Mouse (Mus musculus) neural tube, embryonic 12.5 days (tissue): ENCODE results near the gene Nt5dc2. TPM values are rescaled to one million over a fixed set of nuclear protein-coding genes. Genes with fewer than 3 reads are reported as not detected.

Source experiments
- ATAC-seq: fragments of 200-750 bp; cut with Nextera tagmentation; 2 replicates; pipeline ENCODE4 v1.8.0; 2017; ENCODE audit warnings: low read depth, mild to moderate bottlenecking, moderate TSS enrichment, moderate library complexity; ENCODE audit not compliant: low FRiP score
- H3K27ac ChIP-seq: fragments of 300-500 bp; sonication (generic); 2 replicates; pipeline ENCODE4 v1.5.1; 2016
- H3K27me3 ChIP-seq: fragments of 300-500 bp; sonication (generic); replicated peaks from 2 replicates; pipeline ENCODE4 v1.6.1; 2016; ENCODE audit warnings: mild to moderate bottlenecking
- H3K36me3 ChIP-seq: fragments of 300-500 bp; sonication (generic); 2 replicates; pipeline ENCODE4 v1.6.1; 2016; ENCODE audit warnings: mild to moderate bottlenecking
- H3K4me1 ChIP-seq: fragments of 300-500 bp; sonication (generic); 2 replicates; pipeline ENCODE4 v1.6.1; 2016
- H3K4me2 ChIP-seq: fragments of 300-500 bp; sonication (generic); replicated peaks from 2 replicates; pipeline ENCODE4 v1.6.1; 2016; ENCODE audit warnings: mild to moderate bottlenecking
- H3K4me3 ChIP-seq: fragments of 300-500 bp; sonication (generic); 2 replicates; pipeline ENCODE4 v1.5.1; 2016
- H3K9ac ChIP-seq: fragments of 300-500 bp; sonication (generic); 2 replicates; pipeline ENCODE4 v1.6.1; 2016; ENCODE audit warnings: mild to moderate bottlenecking
- H3K9me3 ChIP-seq: fragments of 300-500 bp; sonication (generic); 2 replicates; pipeline ENCODE4 v1.6.1; 2016; ENCODE audit warnings: mild to moderate bottlenecking
- WGBS: fragments of 180-500 bp; shearing (Covaris S2); methylation state at CpG from one replicate; pipeline ENCODE4 v1.1.7; 2016; 5-methylcytosine and 5-hydroxymethylcytosine counted together
- polyA plus RNA-seq: library from polyadenylated mRNA; unstranded; fragments of >200 nt; fragmentation: Nextera tagmentation; extraction: Ambion mirVana; gene quantifications from 2 replicates; pipeline ENCODE4 v1.2.1, GENCODE M21; 2016

Nt5dc2 gene
- polyA plus RNA-seq, 1 experiment from 2014 or later: 437 TPM

DNA sequence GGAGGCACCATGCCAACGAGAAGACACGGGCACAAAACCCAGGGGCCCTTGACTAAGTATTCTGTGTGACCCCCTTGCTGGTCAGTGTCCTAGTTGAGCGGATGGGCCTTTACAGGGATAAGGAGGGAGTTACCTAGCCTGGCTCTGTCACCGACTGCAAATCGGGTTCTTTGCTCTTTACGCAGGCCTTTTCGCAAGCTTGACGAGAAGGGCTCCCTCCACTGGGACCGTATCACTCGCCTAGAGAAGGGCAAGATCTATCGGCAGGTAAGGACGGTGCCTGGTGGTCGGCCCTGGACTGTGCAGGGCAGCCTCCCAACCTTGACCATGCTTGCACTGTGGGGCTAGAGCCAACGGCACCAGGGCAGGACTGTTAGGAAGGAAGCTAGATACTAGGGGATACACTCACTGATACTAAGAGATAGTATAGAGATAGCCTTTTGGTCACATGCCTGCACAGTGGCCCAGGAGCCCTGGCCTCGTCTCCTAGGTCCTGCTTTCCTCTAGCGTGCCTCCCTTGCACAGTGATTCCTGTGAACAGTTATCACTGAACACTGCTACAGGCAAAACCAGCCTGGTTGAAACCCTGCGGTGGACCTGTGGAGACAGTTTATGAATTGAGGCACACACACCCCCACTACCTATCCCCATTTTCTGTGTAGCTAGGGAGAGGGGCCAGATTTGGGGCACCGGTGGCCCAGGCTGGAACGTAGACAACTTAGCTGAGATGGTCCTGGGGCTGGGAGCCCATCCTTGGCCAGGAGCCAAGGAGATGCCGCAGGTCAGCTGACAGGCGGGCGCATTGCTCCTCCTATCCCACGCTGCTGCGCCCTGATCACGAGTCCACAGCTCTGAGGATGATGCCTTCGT is 5.8 kb downstream of the Nt5dc2 start:
- WGBS: 94% methylated on average over 26 of the region's 26 CpGs
- H3K4me1 ChIP-seq: peaks cover 21% of the 10 kb centered on the region
- H3K4me2 ChIP-seq: no peak overlapping the region
- peaks cover 74% of the 10 kb centered on the region for H3K36me3 ChIP-seq
- no peak overlapping the region for H3K27ac ChIP-seq
- ATAC-seq: no peak
- H3K9me3 ChIP-seq: no peaks in the 10 kb centered on the region
- H3K4me3 ChIP-seq: no peak overlapping the region
- no peak overlapping the region for H3K9ac ChIP-seq
- no peaks in the 10 kb centered on the region for H3K27me3 ChIP-seq

DNA sequence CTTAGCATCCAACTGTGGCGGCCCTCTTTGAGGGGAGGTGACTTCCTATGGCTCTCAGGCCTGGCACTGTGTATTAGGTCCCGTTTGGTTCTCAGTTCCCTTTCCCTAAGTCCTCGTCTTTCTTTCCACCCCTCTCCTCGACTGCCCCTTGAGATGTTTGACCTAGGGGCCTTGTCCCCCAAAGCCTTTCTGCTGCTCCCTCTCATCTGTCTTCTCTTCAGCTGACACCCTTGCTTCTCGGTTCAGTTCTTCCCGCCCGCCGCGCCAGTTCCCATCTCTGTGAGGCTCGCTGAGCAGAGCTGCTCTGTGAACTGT is 6.4 kb downstream of the Nt5dc2 start:
- no peak for ATAC-seq
- Histone ChIP-seq H3K9me3 (no peaks in the 10 kb centered on the region), H3K27ac (0 out of 2 replicates have a peak overlapping the region, but pooled peaks have one; percentile 10), H3K36me3 (peaks cover 80% of the 10 kb centered on the region), H3K9ac (no peak overlapping the region), H3K27me3 (no peaks in the 10 kb centered on the region), H3K4me1 (peaks cover 15% of the 10 kb centered on the region), H3K4me2 (no peak overlapping the region), H3K4me3 (no peak overlapping the region)
- WGBS: 87% methylated on average over 10 of the region's 10 CpGs

DNA sequence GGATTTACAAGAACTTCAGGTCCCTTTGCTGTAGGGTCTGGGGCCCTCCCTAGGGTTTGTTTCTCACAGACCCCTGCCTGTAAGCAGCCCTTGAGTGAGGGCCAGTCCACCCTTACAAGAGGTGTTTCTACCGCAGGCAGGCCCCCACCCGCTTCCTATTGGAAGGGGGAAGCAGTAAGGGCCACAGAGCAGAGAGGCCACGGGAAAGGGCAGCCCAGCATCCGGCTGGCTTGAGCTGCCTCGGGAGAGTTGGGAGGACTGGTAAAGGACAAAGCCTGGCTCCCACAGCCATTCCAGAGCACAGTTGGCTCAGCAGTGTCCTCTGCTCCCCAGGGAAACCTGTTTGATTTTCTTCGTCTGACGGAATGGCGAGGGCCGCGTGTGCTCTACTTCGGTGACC is 6.9 kb downstream of the Nt5dc2 start:
- Histone ChIP-seq H3K9ac (no peak overlapping the region), H3K9me3 (no peaks in the 10 kb centered on the region), H3K4me1 (peaks cover 10% of the 10 kb centered on the region), H3K36me3 (peaks cover 82% of the 10 kb centered on the region), H3K4me3 (no peak overlapping the region), H3K27me3 (no peaks in the 10 kb centered on the region), H3K4me2 (no peak overlapping the region), H3K27ac (no peak overlapping the region)
- no peak for ATAC-seq
- WGBS: 90% methylated on average over 11 of the region's 11 CpGs

DNA sequence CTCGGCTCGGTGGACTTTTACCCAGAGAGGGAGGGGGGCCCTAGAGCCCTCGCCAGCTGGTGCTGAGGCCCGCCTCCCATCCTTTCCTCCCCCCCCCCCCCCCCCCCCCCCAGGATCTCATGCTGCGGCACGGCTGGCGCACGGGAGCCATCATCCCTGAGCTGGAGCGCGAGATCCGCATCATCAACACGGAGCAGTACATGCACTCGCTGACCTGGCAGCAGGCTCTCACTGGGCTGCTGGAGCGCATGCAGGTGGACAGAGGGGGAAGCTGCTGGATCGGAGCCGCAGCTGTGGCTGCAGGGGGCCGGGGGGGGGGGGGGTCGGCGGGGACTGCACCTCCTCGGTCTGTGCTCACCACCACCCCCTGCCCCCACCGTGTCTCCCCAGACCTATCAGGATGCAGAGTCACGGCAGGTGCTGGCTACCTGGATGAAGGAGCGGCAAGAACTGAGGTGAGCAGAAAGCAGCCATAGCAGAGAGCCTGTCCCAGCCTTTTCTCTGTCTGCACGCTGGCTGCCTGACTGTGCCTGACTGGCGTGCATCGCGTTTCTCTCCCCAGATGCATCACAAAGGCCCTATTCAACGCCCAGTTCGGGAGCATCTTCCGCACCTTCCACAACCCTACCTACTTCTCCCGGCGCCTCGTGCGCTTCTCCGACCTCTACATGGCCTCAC is 7.5 kb downstream of the Nt5dc2 start:
- peaks cover 4% of the 10 kb centered on the region for H3K4me1 ChIP-seq
- no peak for ATAC-seq
- WGBS: 89% methylated on average over 27 of the region's 35 CpGs
- no peak overlapping the region for H3K4me2 ChIP-seq
- no peaks in the 10 kb centered on the region for H3K9me3 ChIP-seq
- H3K36me3 ChIP-seq: peaks cover 82% of the 10 kb centered on the region
- no peak overlapping the region for H3K4me3 ChIP-seq
- no peak overlapping the region for H3K9ac ChIP-seq
- no peak overlapping the region for H3K27ac ChIP-seq
- H3K27me3 ChIP-seq: no peaks in the 10 kb centered on the region

DNA sequence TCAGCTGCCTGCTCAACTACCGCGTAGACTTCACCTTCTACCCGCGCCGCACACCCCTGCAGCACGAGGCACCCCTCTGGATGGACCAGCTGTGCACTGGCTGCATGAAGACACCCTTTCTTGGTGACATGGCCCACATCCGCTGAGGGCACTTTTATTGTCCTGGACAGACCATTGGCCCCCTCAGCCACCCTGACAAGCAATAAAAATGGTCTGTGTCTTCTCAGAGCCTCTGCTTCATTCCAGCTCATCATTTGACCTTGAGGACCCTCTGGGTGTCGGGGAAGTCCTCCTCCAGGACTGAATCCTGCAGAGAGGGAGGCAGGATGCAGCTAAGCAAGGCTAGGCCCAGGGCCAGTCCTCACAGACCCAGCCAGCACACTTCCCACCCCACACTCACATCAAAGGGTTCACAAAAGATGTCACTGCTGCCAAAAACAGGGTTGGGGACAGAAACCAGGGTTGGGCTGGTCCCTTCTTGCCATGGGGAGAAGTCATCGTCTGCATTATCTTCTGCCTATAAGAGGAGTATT is 8.1 kb downstream of the Nt5dc2 start:
- Histone ChIP-seq H3K9me3 (no peaks in the 10 kb centered on the region), H3K4me1 (no peaks in the 10 kb centered on the region), H3K4me3 (no peak overlapping the region), H3K27ac (no peak overlapping the region), H3K27me3 (no peaks in the 10 kb centered on the region), H3K9ac (no peak overlapping the region), H3K36me3 (peaks cover 82% of the 10 kb centered on the region), H3K4me2 (no peak overlapping the region)
- WGBS: 93% methylated on average over 9 of the region's 9 CpGs
- ATAC-seq: no peak

DNA sequence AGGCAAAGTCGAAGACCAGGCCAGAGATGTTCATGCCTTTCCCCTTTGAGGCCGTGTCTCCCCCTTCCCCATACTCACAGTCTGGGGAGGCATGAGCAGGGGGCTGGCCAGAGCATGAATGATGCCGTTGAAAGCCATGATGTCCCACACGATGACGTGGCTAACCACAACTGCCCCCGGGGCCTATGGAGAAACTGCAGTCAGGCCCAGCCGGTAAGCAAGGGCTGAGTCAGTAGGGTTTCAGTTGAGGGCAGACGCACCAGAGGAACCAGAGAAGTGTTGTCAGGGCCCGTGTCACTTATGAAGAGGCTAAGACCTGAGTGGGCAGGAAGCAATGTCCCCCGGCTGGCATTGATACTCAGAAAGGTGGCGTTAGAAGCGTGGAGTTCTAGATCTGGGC is 8.8 kb downstream of the Nt5dc2 start:
- 92% methylated on average over 12 of the region's 12 CpGs for whole genome bisulfite sequencing
- Histone ChIP-seq H3K4me2 (no peak overlapping the region), H3K9ac (no peak overlapping the region), H3K4me1 (no peaks in the 10 kb centered on the region), H3K27me3 (no peaks in the 10 kb centered on the region), H3K4me3 (no peak overlapping the region), H3K36me3 (peaks cover 78% of the 10 kb centered on the region), H3K27ac (no peak overlapping the region), H3K9me3 (no peaks in the 10 kb centered on the region)
- ATAC-seq: no peak

DNA sequence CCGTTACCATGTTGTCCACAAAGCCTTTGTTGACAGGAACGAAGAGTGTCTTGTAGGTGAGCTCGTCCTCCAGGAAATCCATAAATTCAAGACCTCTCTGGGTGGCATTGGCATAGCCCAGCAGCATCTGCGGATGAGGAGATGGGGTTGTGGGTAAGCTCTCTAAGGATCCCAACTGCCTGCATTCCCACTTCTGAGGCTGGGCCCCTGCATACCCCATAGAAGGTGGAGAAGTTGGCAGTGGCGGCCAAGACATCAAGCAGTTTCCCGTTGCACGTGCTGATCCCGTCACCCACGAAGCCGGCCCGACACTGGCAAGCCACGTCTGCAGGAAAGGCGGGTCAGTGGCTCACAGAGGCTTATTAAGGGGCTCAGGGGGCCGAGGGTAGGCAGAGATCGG is 9.3 kb downstream of the Nt5dc2 start:
- no peak overlapping the region for H3K4me2 ChIP-seq
- no peaks in the 10 kb centered on the region for H3K4me1 ChIP-seq
- H3K27ac ChIP-seq: no peak overlapping the region
- WGBS: 94% methylated on average over 15 of the region's 15 CpGs
- ATAC-seq: no peak
- no peak overlapping the region for H3K4me3 ChIP-seq
- no peaks in the 10 kb centered on the region for H3K9me3 ChIP-seq
- peaks cover 74% of the 10 kb centered on the region for H3K36me3 ChIP-seq
- no peak overlapping the region for H3K9ac ChIP-seq
- no peaks in the 10 kb centered on the region for H3K27me3 ChIP-seq

DNA sequence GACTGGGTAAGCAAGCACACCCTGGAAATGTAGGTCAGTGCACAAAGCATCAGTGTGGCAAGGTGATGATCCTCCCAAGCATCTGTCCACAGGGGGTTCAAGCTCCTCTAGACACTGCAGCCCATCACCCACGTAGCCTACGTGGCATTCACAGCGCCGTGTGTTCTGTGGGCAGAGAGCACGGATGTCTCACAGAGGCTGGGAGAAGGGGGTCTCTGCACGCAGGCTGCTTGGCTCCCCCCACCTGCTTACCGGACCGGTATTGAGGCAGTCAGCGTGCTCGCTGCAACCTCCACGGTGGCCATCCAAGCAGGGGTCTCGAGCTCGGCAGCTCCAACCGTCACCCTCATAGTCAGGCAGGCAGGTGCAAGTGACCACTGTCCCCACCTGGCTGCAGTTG is 10.2 kb downstream of the Nt5dc2 start:
- Histone ChIP-seq H3K27ac (no peak overlapping the region), H3K9ac (no peak overlapping the region), H3K27me3 (no peaks in the 10 kb centered on the region), H3K4me3 (no peak overlapping the region), H3K36me3 (peaks cover 65% of the 10 kb centered on the region), H3K9me3 (no peaks in the 10 kb centered on the region), H3K4me2 (no peak overlapping the region), H3K4me1 (no peaks in the 10 kb centered on the region)
- no peak for ATAC-seq
- WGBS: 98% methylated on average over 14 of the region's 14 CpGs

DNA sequence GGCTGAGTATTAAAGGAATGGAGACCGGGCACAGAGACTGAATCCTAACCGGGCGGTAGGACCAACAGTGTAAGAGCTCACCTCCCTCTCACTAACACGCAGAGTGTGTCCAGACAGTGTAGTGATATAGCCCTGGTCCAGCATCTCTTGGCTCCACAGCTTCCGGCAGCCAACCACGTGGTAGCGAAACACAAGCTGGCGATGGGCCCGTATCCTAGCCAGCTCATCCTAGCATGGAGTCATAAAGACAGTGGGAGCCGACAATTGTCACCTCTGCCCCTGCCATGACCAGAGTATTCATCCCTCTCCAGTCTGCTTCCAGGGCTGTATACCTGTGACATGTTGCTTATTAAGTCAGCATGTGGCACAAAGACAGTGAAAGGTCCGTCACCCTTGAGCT is 14.8 kb downstream of the Nt5dc2 start:
- WGBS: 86% methylated on average over 11 of the region's 11 CpGs
- peaks cover 18% of the 10 kb centered on the region for H3K36me3 ChIP-seq

DNA sequence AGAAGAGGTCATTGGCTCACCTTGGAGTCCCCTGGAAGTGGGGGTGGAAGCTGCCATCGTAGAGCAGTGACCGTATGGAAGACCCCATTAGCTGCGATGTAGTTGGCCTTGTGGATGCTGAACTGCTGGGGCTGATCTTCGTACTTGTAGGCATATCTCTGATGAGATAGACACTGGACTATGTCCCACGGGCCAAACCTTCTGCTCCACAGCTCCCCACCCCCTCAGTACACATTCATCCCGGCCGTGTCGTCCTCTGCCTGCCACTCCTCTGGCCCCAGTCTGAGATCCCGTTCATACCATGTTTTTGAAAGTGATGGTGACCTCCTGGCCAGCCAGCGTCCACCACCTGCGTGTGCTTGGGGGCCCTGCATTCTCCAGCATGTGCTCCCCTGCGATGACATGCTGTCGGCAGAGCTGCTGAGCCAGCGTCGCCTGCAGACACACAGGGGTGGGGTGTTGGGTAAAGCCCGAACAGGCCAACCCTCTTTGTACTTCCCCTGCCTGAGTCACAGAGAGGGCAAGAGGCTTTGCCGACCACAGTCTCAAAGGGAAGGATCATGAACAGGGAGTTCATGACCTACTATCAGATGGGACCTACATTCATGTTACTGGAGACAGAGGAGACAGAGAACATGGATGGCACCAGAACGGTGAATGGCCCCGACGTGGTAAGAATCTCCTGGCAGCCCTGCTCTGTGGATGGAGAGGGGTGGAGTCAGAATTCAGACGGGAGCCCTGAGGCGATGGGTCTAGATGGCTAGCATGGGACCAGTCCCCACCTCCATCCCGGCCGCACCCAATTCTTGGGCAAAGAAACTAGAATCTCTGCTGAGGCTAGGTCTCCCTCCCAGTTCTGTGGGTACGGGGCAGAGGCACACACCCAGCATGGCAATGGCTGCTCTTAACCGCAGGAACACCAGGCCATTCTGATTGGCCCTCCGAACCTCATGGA is 29.6 kb downstream of the Nt5dc2 start:
- Histone ChIP-seq H3K4me1 (no peaks in the 10 kb centered on the region), H3K27me3 (no peaks in the 10 kb centered on the region), H3K4me2 (no peak overlapping the region), H3K27ac (no peak overlapping the region), H3K9me3 (no peaks in the 10 kb centered on the region), H3K4me3 (no peak overlapping the region), H3K9ac (no peak overlapping the region), H3K36me3 (no peaks in the 10 kb centered on the region)
- WGBS: 82% methylated on average over 27 of the region's 27 CpGs
- ATAC-seq: no peak

More for the DNA sequence above, 14.8 kb downstream of the Nt5dc2 start:
- Histone ChIP-seq H3K4me3 (no peak overlapping the region), H3K9ac (no peak overlapping the region), H3K27ac (no peak overlapping the region), H3K4me2 (no peak overlapping the region), H3K9me3 (no peaks in the 10 kb centered on the region), H3K27me3 (no peaks in the 10 kb centered on the region), H3K4me1 (no peaks in the 10 kb centered on the region)
- no peak for ATAC-seq

DNA sequence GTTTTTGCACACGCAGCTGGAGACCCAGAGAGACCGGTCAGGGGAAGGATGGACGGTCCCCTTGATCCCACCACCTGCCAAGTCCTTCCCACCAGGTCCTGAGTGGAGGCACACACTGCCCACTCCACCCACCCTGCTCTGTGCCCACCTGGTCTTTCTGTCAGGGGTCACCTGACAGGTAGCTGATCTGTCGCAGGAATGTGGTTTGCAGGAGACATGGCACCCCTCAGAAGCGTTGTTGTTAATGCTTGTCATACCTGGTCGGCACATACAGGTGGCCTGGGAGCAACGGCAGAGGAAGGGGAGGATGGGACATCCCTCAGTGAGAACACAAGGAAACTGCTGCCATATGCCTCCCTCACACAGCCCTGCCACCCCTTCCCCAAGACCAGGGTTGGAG is 30.3 kb downstream of the Nt5dc2 start:
- Histone ChIP-seq H3K27me3 (no peaks in the 10 kb centered on the region), H3K9ac (no peak overlapping the region), H3K4me2 (no peak overlapping the region), H3K4me1 (no peaks in the 10 kb centered on the region), H3K9me3 (no peaks in the 10 kb centered on the region), H3K36me3 (no peaks in the 10 kb centered on the region), H3K27ac (no peak overlapping the region), H3K4me3 (no peak overlapping the region)
- ATAC-seq: no peak
- WGBS: 93% methylated on average over 7 of the region's 7 CpGs

DNA sequence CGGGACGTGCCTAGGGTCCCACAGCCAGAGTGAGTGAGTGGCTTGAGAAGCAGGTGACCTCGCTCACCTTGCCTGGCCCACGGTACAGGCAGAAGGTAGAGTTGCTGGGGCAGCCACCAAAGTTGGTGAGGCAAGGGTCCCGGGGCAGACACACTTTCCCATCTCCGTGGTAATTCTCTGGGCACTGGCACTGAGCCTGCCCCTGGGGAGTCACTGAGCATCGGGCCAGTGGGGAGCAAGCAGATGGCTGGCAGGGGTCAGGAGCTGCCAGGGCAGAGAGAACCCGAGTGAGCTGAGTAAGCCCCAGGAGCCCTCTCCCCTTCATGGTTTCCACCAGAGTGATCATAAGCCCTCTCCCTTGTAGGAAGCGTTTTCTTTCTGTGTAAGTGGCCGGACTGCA is 30.8 kb downstream of the Nt5dc2 start:
- Histone ChIP-seq H3K27me3 (no peaks in the 10 kb centered on the region), H3K36me3 (no peaks in the 10 kb centered on the region), H3K9me3 (no peaks in the 10 kb centered on the region), H3K4me3 (no peak overlapping the region), H3K9ac (no peak overlapping the region), H3K4me2 (no peak overlapping the region), H3K4me1 (no peaks in the 10 kb centered on the region), H3K27ac (no peak overlapping the region)
- 76% methylated on average over 10 of the region's 10 CpGs for WGBS
- ATAC-seq: no peak
